Mouse (Mus musculus): ENCODE data around the gene Wdr18. TPM values are rescaled to one million over a fixed set of nuclear protein-coding genes. Genes with fewer than 3 reads are reported as not detected.

The Wdr18 gene
- total and polyA plus RNA-seq, 3 experiments, result 29.4 to 66.1 (median 31.5) TPM

- no peak for DNase-seq
These were observed 17.4 kb downstream of the Wdr18 start for GRCm38 (mm10) chr10:79977324-79977723.

- DNase-seq, result no peak
These were observed 18.1 kb downstream of the Wdr18 start for GRCm38 (mm10) chr10:79978061-79978460.

DNA sequence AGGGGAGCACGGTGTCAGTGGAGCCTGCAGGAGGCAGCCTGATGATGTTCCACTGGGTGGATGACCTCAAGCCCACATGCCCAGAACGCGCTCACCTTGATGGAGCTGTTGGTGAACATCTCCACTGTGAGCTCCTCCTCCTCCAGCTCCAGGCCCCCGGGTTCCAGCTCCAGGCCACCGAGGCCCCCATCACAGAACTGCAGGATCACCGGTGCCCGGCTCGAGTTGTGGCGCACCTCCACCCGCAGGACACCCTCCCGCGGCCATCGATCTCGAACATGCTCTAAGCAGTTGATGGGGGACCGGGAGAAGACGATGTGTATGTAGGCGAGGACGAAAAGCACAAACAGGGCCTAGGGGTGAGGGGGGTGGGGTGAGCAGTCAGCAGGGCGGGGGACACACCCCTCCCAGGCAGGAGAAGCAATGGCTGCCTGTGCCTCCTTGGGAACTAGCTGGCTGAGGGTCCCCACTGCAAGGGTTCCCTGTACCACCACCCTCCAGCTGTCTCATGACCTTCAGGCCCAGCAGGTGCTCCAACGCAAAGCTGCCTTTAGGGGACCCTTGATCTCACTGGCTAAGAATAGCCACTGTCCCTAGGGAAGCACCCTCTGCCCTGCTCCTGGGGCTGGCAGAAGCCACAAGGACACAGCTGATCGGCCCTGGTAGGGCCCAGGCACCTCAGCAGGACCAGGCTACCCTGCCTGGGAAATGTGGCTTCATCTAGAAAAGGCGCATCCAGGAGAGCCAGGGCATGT, 19.6 kb downstream of the Wdr18 start:
- no peak for DNase-seq

GRCm38 (mm10) chr10:79983205-79983604, 23.3 kb downstream of the Wdr18 start:
- DNase-seq, result no peak

DNA sequence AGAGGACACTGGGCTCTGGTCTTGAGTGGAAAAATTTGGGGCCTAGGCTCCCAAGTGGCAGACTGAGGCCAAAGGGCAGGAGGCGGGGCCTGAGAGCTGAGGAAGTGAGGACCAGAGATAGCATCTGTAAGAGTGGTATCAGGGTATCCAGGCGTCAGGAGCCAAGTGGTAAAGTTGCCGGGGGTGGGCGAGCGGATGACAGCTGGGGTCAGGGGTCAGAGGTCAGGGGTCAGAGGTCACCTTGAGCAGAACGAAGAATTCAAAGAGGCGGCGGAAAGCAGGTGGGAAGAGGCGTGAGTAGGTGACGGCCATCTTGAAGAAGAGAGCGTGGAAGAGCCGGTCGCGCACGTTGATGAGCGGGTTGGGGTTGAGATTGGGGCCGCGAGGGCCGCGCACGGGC, 23.7 kb downstream of the Wdr18 start:
- DNase-seq, result peak; percentile 82

DNA sequence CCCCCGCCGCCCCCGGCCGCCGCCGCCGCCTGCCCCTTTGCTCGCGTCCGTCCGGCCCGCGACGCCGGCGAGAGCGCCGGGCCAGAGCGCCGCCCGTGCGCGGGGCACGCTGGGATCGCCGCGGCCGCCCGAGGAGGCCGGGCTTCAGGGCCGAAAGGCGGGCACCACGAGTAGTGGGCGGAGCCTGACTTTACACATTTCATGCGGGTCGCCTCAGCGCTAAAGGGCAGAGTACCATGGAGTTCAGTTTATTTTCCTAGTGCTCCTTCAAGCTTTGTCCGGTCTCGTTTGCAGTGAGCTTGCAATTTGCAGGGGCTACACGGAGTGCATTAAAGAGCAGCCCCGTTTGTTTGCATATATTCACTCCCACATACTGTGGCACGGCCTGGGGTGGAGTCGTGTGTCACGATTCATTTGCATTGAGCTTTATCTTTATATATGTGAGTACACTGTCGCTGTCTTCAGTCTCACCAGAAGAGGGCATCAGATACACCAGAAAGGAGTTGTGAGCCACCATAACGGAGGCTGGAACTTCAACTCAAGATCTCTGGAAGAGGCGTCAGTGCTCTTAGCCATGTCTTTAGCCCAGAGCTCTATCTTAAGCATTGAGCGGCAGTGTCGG, 24.4 kb downstream of the Wdr18 start, which contains the start of gene Tmem259:
Tmem259 (minus strand) TSS at position 136 of the 622 bp plus-strand sequence.
- DNase-seq, result peak; percentile 92

GRCm38 (mm10) chr10:79984871-79985270, 24.9 kb downstream of the Wdr18 start:
- peak; percentile 97 for DNase-seq

- DNase-seq, result peak; percentile 70
These were observed 25.6 kb downstream of the Wdr18 start for GRCm38 (mm10) chr10:79985334-79986231.

DNA sequence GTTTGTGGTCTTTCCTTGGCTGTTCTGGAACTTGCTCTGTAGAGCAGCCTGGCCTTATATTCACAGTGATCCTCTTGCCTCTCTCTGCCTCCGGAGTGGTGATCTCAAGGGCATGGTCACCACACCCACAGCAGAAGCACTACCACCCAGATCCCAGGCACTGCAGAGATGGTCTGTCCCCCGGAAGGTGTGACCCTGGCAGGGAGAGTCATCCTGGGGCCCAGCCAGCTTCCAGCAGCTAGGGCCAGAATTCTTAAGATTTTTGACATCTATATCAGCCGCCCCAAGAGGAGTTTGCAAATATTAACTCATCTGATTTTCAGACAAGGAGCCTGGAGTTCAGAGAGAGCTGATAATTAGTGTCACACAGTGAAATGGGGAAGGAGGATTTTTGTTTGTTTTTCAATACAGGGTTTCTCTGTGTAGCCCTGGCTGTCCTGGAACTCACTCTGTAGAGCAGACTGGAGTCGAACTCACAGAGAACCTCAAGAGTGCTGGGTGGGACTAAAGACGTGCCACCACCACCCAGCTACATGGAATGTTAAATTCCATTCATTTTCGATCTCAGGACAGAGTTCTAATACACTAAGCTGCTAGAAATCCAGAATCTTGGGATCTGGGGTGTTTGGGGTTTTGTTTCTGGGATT, 26.4 kb downstream of the Wdr18 start:
- peak; percentile 88 for DNase-seq

- peak; percentile 85 for DNase-seq
These were observed 27.0 kb downstream of the Wdr18 start for GRCm38 (mm10) chr10:79986963-79987362.

- no peak for DNase-seq
These were observed 28.0 kb downstream of the Wdr18 start for GRCm38 (mm10) chr10:79987771-79988505.

DNA sequence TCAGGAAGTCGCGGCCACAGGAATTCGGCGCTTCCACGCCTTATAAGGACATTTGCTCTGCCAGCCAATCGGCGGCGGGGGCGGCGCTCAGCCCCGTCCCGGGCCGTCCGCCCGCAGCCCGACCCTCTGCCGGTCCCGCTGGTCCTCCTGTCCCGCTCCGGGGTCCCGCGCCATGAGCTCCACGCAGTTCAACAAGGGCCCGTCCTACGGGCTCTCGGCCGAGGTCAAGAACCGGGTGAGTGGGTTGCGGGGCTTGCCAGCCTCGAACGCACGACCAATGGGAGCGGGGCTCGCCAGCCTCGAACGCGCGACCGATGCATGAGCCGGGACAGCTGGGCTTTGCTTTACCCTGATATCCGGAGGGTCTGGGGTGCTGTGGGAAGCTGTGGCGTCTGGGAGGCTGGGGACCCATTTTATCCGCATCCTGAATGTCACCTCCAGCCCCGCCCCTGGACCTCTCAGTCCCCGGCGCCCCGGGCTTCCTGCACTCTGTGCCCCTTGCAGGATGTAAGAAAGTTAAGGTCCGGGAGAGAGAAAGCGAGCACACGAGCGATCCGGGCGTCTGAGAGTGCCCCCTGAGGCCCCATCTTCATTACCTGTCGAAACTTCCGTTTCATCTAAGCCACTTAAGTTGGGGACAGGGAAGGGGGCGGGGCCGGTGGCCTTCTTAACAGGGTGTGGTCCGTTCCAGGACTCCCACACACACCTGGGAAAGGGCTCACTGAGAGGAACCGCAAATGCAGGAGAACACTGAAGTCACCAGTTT, 28.7 kb downstream of the Wdr18 start, which contains the start of gene Cnn2:
Cnn2 (plus strand) TSS at position 79 of the 766 bp plus-strand sequence.
- DNase-seq, result peak; percentile 78

- DNase-seq, result no peak
These were observed 29.4 kb downstream of the Wdr18 start for GRCm38 (mm10) chr10:79989272-79989786.

DNA sequence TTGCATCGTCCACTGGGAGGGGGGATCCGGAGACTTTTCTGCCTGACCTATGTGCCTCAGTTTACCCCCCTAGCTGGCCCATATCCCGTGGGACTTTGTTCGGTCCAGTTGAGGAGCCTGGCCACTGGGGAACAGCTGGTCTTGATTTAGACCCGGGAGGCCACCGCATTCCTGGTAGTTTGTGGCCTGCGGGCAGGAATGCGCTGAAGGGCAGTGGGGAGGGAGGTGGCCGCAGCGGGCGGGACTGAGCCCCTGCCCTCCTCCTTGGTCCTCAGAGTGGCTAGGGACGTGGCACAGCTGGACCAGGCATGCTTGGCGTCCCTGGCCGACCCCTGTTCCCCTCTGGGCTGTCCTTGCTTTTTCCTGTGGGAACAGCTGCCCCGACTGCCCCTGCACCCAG, 29.9 kb downstream of the Wdr18 start:
- no peak for DNase-seq

DNA sequence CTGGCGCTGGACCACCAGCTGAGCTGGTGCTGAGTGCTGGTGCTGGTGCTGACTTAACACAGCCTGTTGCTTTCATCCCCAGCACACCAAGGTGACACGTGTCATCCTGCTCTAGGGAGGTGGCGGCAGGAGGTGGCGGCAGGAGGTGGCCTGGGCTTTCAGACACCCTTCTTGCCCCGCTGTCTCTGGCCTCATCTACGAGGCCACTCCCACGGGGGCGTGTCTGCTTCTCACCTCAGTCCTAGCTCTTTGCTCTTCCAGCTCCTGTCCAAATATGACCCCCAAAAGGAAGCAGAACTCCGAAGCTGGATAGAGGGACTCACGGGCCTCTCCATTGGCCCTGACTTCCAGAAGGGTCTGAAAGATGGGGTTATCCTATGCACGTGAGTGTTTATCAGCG, 31.1 kb downstream of the Wdr18 start:
- DNase-seq, result no peak

GRCm38 (mm10) chr10:79991548-79991947, 31.6 kb downstream of the Wdr18 start:
- no peak for DNase-seq

- DNase-seq, result peak; percentile 45
These were observed 34.6 kb downstream of the Wdr18 start for GRCm38 (mm10) chr10:79994397-79995115.

GRCm38 (mm10) chr10:79995636-79996035, 35.7 kb downstream of the Wdr18 start:
- no peak for DNase-seq

GRCm38 (mm10) chr10:79996272-79997033, 36.5 kb downstream of the Wdr18 start, which contains the start of gene Abca7:
Gene Abca7, plus strand, starts transcription at chr10:79996494.
- DNase-seq, result peak; percentile 98
